Mouse (Mus musculus): Measurements from ENCODE around the gene Gm20604.
A peak's percentile ranks its signal among the peaks of the same experiment; 100 is the strongest.

Gene Gm20604

DNA sequence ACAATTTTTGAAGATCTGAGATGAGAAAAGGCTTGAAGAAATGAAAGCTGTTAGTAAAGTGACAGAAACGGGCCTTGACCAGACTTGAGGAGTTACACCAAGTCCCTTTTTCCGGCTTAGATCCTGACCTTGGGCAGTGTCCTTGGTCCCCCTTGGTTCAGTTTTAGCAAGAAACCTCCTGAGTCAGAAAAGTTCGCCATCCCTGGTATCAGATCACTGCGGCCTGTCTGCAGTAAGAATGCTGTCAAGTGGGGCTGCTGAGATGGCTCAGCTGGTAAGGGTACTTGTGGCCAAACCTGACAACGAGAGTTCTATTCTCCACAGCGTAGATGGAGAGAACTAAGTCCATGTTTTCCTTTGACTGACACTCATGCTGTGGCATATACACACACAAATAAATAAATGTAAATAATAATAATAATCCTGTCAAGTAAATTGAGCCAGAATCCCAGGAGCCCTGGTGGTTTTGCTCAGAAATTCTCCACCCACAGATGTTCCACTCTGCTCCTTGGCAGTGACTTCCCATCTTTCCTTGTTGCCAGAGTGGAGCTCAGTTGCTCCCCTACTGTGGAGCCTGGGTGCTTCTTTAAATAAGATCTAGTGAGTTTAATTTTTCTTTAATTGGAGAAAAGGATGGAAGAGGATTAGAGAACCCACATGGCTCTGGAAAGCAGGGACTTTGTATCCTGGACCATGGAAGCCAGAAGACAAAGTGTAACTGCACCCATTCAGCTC, 52.4 kb downstream of the Gm20604 start:
- no peak for DNase-seq (ENCODE audit: low spot score in 2 of 2)

DNA sequence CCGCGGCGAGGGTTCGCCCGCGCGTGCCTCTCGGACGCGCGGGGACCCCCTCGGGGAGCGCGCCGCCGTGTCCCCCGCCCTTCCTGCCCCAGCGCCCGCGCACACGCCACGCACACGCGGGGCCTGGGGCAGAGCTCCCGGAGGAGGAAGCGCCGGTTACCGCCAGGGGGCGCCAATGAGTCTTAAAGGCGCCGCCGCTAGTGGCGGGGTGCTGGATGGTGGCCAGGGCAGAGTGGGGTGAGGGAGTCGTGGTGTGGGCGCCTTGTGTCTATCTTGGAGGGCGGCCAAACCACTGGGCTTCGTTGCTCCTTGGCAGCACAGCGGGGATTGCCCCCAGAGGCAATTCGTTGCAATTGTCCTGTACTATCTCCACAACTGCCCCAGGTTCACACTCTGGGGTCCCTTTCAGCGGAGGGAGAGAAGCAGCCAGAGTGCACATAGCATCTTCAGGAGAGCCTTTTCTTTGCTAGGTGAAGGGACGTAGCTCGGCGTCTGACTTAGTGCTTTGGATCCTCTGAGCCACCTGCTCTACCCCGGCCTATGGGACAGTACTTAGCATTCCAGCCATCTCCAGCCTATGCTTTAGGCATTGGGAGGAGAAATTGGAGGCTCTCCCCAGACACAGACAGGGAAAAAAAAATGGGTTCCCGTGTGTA, 53.1 kb downstream of the Gm20604 start:
- peak; percentile 81 to 83 for DNase-seq (ENCODE audit: low spot score in 2 of 2)

DNA sequence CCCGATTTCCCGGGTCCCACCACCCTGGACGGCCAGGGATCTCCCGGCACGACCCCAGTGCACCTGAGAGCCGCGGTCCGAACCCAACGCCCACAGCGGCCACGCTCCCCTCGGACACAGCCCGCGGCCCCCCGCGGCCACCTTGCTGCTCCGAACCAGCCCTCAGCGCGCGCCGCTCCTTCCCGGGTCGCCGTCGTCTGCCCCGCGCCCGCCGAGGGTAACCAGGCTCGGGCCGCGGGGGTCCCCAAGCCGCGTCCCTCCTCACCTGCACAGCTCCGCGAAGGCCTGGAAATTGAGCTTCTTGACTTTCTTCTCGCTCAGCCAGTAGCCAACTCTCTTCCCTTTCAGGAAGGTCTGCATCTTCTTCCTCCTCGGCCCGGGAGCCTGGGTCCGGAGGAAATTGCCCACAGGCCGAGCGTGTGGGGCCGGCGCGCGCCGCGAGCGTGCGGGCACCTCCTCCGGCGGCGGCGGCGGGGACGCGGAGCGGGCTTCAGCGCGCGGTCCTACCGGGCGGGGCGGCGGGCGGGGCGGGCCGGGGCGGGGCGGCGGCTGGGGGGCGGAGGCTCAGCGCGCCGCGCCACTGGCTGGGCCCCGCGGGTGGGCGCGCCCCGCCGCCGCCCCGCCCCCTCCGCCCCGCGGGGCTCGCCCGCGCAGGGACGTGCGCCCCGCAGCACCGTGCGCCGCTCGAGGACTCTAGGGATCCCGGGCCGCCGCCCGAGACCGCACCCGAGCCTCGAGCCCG, 53.8 kb downstream of the Gm20604 start, which contains the start of gene Itpk1:
Gene Itpk1, minus strand, starts transcription at position 474 of the 742 bp plus-strand sequence.
- DNase-seq (ENCODE audit: low spot score in 2 of 2), result peak in 1 of 2 experiments; percentile 40

DNA sequence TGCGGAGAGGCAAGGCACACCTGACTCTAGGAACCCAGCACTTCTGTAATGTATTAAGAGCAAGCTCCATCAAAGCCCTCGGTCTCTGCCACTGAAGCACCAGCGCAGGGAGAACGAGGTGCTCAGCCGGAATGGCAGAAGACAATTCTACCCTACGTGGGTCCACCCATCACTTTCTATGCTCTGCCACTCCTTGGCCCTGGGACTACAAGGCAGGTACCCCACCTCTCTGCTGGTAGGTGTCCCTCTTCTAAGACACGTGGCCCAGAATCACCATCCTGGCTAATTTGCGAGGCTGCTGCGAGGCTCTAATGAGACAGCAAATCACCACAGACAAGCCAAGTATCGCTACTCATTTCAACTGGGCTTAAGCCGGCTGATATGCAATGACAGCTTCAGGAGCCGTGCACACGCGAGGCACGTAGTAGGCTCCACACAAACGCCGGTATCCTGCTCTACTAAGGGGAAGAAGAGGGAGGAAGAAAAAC, 54.5 kb downstream of the Gm20604 start:
- DNase-seq (ENCODE audit: low spot score in 2 of 2), result no peak

DNA sequence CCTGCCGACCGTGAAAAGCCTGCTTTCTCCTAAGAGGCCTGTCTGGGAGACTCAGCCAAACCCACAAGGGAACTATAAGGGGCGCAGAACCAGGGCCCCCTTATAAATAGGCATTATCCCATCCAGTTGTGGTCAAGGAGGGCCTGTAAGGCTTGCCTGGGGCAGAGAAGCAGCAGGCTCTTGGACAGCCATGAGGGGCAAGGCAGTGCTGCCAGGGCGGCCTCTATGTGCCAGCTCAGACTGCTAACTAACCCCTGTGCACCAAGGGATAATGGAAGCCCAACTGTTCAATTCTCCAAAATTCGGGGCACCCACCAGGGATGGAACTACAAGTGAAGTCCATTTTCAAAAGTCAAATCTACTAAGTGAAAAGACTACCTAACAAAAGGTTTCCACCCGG, 55.0 kb downstream of the Gm20604 start:
- no peak for DNase-seq (ENCODE audit: low spot score in 2 of 2)

DNA sequence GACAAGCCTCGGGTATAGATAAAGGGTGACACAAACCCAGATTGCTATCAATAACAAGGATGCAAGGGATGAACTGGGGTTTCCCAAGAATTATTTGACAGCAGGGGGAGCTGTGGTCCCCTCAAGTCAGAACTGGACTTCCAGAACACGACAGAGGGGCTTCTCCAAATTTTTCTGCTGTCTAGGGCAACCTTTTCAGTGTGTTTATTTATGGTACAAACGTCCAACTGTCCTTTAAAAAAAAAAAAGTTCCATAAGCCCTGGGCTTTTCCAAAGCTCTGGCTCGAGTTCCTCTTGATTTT, 55.4 kb downstream of the Gm20604 start:
- peak in 1 of 2 experiments; percentile 51 for DNase-seq (ENCODE audit: low spot score in 2 of 2)

DNA sequence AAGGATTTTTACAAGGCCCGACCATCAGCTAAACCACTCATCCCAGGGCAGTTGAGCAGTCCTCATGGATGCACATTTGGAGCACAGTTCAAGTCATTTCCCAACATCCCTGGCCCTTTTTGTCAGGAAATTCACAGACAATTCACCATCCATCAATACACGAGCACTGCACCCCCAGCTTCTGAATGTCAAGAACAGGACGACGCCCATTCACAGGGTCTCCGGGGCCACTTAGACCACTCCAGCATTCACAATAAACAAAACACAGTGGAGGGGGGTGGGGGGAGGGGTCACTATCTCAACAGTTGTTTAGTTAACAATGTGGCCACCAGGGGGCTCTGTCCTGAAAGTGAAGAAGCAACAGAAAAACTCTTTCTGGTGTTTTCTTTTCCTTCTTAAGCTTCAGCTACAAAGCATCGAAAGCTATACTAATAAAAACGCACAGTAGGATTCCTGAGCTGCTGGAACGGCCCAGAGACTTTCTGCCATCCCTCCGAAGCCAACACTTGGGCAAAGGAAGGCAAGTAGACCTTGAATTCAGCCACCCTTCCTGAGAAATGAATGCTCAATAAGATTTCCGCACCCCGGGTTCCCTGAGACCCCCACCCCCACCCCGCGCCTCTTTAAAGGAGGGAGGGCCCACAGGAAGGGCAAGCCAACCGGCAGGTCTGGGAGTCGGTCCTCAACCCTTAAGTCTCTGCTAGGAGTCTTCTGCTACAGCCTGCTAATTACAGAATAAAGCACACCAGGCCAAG, 55.9 kb downstream of the Gm20604 start:
- peak in 1 of 2 experiments; percentile 62 for DNase-seq (ENCODE audit: low spot score in 2 of 2)

DNA sequence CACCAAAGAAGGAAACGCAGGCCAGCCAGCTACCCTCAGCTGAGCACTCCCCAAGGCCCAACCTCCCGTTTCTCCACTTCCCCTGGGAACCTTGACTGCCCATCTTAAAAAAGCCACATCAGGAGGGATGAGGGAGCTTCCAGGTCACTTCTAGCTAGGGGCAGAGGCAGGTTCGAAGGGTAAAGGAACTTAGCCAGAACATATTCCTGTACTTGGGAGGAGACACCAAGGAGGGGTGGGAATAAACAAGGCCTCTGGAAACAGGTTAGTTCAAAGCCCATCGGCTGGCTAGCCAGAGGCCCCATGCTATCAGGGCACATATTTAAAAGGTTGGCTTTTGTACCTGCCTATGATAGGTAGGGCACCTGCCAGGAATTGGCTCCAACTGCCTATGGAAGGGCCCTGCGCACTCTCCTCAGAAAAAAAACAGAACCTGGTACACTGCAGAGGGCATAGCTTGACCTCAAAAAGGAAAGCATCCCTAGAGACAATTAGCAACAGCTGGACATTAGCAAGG, 56.7 kb downstream of the Gm20604 start:
- no peak for DNase-seq (ENCODE audit: low spot score in 2 of 2)

DNA sequence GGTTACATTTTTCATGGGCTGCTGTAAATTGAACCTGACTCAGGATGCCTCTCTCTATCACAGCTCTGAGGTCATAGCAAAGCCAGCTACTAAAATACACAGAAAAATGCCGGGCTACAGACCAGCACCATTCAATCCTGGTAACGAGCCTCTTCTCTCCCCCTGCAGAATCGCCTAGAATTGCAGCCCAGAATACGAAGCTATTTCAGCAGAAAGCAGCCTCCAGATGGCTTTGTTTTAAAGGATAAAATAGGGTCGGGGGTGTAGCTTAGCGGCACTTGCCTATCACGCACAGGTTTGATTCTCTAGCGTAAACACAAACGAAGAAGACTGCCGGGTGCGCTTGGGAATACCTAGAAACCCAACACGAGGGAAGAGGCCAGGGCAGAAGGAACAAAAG, 58.0 kb downstream of the Gm20604 start:
- no peak for DNase-seq (ENCODE audit: low spot score in 2 of 2)

DNA sequence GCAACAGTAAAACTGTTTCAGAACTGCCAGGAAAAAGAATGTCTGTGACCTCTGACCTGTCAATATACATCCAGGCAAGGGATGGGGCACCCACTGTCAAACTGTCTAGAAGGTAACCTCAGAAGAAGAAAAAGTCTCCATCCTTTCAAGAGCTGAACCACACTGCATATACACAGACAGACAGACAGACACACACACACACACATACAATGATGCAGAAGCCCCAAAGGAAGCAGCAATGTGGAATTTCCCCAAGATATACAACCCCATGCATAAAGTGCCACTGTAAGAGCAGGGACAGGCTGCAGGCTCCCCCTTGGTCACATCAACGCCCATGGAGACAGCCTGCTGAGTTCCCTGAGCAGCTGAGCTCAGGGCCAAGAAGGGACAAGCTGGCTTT, 59.3 kb downstream of the Gm20604 start:
- DNase-seq (ENCODE audit: low spot score in 2 of 2), result no peak

DNA sequence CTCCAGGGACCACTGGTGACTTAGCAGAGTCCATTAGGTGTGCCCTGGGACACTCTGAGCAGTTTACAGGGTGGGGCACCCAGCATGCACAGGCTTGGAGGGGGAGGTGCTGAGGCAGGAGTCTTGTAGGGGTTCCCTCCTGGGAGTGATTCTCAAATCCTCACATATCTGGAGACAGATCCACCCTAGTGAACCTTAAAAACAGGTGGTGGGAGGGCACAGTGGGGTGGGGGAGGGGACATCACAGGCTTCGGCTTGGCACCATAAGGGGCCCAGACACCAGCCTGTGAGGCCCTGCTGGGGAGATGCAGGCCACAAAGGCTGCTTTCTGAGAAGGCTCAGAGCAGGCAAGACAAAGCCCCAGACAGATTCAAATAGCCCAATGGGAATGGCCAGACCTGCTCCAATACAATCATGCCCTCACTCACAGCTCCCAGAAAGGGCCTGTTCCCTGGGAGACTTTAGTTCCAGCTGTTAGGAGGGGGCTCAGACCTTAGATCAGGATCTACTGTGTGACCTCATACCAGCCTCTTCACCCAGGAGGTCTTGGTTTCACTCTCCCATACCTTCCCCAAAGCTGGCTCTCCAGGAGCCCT, 60.3 kb downstream of the Gm20604 start:
- DNase-seq (ENCODE audit: low spot score in 2 of 2), result no peak

DNA sequence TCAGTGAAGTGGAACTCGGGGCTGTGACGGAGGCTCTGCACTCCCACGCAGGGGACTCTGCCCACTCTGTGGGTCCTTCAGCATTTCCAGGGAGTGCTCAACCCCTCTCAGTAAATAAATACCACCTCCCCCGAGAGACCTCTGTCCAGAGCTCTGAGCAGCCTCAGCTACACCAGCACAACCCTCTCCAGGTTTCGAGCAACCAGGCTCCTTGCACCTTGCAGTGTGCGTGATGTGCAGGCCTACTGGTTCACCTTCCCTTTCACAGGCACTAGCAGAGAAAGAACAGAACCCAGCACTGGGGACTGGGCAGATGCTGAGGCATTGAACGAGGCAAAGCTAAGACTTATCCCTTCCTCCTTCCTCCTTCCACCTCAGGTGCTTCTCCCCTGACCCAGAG, 61.1 kb downstream of the Gm20604 start:
- no peak for DNase-seq (ENCODE audit: low spot score in 2 of 2)

DNA sequence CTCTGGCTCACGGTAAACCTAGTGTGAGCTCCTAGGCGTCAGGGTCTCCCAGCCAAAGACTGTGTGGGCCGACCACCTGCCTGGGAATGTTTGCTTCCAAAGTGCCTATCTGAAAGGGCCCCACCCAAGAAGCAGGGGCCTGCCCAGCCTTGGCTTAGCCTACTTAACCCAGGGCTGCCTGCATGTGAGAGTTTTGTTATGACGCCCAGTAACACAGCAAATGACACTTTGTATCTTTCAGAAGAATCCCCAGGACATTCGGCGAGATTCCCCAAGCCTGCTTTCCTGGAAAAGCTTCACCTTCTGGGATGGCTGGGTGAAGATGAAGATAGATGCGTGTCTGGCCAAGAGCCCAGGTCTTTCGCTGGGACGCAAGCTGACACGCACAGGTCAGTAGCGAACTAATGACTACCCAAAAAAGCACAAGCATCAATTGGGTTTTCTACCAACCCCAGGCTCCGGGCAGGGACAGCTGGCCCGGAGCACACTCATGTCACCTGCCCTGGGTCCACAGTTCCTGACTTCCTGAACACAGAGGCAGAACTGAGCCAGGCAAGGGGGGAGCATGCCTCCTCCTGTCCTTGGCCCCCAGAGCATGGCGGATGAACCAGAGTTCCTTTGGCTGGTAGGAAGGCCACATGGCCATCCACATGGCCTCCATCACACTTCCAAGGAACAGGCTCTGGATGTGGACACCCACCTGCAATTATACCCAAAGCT, 61.7 kb downstream of the Gm20604 start:
- DNase-seq (ENCODE audit: low spot score in 2 of 2), result no peak

DNA sequence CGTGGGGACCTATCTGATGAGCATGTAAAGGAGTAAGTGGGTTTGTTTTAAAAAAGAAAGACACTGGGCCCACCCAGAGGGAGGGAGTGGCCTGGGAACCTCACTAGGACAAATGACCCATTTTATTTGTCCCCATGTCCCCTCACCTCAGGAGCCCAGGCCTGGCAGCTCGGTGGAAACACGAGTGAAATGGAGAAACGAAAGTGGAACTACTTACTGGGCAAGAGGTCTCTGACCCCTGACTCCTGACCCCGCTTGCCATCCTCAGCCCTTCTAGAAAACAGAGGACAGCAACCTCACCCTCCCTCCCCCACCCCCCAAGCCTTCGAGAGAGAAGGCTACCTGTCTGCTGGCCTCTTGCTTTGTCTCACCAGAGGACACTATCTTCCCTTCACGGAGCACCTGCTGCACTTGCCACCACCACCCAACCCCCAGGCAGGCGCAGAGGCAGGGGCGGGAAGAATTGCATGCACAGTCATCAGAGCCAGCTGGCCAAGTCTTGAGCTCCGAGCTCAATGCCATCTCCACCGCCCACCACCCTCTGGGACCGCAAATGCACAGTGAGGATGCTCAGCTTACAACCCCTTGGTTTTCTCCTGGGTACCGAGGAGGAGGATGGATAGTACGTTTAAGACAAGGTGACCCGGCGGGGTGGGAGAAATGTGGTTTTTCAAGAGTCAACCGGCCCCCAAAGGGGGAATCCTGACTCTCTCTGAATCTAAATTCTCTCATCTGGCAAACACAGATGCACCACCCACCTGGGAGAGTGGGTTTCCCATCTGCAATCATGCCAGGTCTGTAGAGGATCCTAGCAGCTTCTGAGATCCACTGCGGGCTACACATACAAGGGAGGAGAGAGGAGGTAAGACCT, 62.9 kb downstream of the Gm20604 start:
- peak; percentile 64 to 73 for DNase-seq (ENCODE audit: low spot score in 2 of 2)

DNA sequence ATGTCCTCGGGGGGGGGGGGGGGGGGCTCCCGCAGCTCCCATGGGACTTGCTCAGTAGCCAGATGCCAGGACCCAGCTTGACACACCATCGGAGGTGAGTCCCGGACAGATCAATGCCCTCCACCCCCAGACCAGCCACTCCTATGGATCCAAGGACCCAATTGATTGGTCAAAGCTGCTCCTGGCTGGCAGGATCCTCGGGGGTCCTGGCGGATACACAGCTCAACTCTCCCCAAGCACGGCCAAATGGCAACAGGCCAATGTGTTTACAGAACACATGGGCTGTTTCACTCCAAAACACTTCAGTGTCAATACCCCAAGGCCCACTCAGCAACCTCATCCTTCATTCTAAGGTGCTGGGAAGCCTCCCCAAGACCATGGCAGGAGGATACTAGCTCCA, 66.7 kb downstream of the Gm20604 start:
- DNase-seq (ENCODE audit: low spot score in 2 of 2), result no peak
